Mouse (Mus musculus) liver, embryonic 13.5 days (tissue): ENCODE data around the gene Ilkap. TPM values are rescaled to one million over a fixed set of nuclear protein-coding genes. Genes with fewer than 3 reads are reported as not detected.
A peak's percentile ranks its signal among the peaks of the same experiment; 100 is the strongest.

Experiments used
- ATAC-seq: fragments of 200-750 bp; cut with Nextera tagmentation; 2 replicates; pipeline ENCODE4 v1.8.0; 2017; ENCODE audit warnings: low read depth, mild to moderate bottlenecking, moderate number of reproducible peaks, moderate library complexity
- DNase-seq: peaks from one replicate; pipeline ENCODE4 v3.0.0; 2022
- H3K27ac ChIP-seq: fragments of 300-500 bp; sonication (generic); 2 replicates; pipeline ENCODE4 v1.5.1; 2015; ENCODE audit warnings: moderate library complexity, mild to moderate bottlenecking, inconsistent platforms
- H3K27me3 ChIP-seq: fragments of 300-500 bp; sonication (generic); 2 replicates; pipeline ENCODE4 v1.6.1; 2015; ENCODE audit warnings: mild to moderate bottlenecking, inconsistent platforms
- H3K36me3 ChIP-seq: fragments of 300-500 bp; sonication (generic); 2 replicates; pipeline ENCODE4 v1.6.1; 2015; ENCODE audit warnings: mild to moderate bottlenecking, inconsistent platforms
- H3K4me1 ChIP-seq: fragments of 300-500 bp; sonication (generic); replicated peaks from 2 replicates; pipeline ENCODE4 v1.6.1; 2015; ENCODE audit warnings: inconsistent platforms
- H3K4me2 ChIP-seq: fragments of 300-500 bp; sonication (generic); 2 replicates; pipeline ENCODE4 v1.6.1; 2015; ENCODE audit warnings: inconsistent platforms, mild to moderate bottlenecking, moderate library complexity
- H3K4me3 ChIP-seq: fragments of 300-500 bp; sonication (generic); replicated peaks from 2 replicates; pipeline ENCODE4 v1.5.1; 2015; ENCODE audit warnings: mild to moderate bottlenecking, inconsistent platforms
- H3K9ac ChIP-seq: fragments of 300-500 bp; sonication (generic); 2 replicates; pipeline ENCODE4 v1.6.1; 2015; ENCODE audit warnings: mild to moderate bottlenecking, inconsistent platforms
- H3K9me3 ChIP-seq: fragments of 300-500 bp; sonication (generic); replicated peaks from 2 replicates; pipeline ENCODE4 v1.6.1; 2016; ENCODE audit warnings: inconsistent platforms
- WGBS: fragments of 180-500 bp; shearing (Covaris S2); methylation state at CpG from one replicate; pipeline ENCODE4 v1.1.7; 2015; ENCODE audit not compliant: insufficient replicate concordance; 5-methylcytosine and 5-hydroxymethylcytosine counted together
- polyA plus RNA-seq: library from polyadenylated mRNA; unstranded; fragments of >200 nt; fragmentation: Nextera tagmentation; extraction: Ambion mirVana; gene quantifications from 2 replicates; pipeline ENCODE4 v1.2.1, GENCODE M21; 2015

The Ilkap gene
- polyA plus RNA-seq, 1 experiment from 2014 or later: 86.5 TPM

DNA sequence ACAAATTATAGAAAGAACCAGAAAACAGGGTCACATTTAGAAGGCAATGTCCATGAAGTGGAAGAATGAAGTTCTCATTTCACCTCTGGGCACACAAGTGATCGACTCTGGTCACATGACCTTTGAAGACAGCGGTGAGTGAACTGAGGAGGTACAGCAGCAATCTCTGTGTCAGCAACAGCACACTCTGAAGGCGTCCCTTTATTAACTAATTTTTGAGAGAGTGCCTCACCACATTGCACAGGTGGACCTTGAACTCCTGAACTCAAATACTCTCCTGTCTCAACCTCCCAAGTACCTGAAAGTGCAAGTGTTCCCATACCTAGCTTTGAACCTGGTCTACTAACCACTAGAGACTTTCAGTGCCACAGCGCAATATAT lies 17.5 kb downstream of the Ilkap start:
- Histone ChIP-seq H3K36me3 (peaks cover 94% of the 10 kb centered on the region), H3K9me3 (no peaks in the 10 kb centered on the region)
- no peak for DNase-seq

DNA sequence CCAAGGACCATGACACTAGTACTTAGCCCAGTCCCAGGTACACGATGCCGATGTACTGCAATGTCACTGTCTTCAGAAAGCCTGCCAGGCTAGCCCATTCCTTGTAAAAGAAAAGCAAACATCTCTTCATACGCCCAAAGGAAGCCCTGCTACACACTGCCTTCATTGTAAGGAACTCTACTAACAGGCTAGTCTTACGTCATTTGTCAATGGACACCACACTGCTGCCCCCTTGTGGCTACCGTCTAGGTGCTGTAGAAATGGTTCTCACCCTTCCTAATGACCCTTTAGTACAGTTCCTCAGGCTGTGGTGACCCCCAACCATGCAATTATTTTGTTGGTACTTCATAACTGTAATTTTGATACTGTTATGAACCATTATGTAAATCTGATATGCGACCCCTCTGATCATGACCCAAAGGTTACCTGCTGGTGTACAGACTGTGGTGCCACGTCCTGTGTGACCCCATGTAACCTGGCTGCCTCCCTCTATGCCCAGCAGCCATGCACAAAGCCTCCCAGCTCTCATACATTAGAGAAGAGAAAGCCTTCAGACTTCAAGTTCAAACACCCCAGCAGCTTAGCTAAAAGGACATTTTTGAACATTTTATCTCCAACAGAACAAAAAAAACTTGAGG lies 18.0 kb downstream of the Ilkap start:
- H3K36me3 ChIP-seq: peaks cover 96% of the 10 kb centered on the region
- no peak overlapping the region for H3K4me3 ChIP-seq
- no peaks in the 10 kb centered on the region for H3K9me3 ChIP-seq
- H3K4me2 ChIP-seq: no peak overlapping the region
- H3K4me1 ChIP-seq: peaks cover 5% of the 10 kb centered on the region
- ATAC-seq: peak; percentile 69
- no peak overlapping the region for H3K9ac ChIP-seq
- 63% methylated on average over 7 of the region's 7 CpGs for WGBS
- peak; percentile 62 for DNase-seq
- no peak overlapping the region for H3K27ac ChIP-seq
- no peaks in the 10 kb centered on the region for H3K27me3 ChIP-seq

More for the DNA sequence above, 17.5 kb downstream of the Ilkap start:
- no peak for ATAC-seq
- no peaks in the 10 kb centered on the region for H3K27me3 ChIP-seq
- no peak overlapping the region for H3K27ac ChIP-seq
- no peak overlapping the region for H3K9ac ChIP-seq
- WGBS: 83% methylated on average over 4 of the region's 4 CpGs
- H3K4me2 ChIP-seq: no peak overlapping the region
- peaks cover under 1% of the 10 kb centered on the region for H3K4me1 ChIP-seq
- H3K4me3 ChIP-seq: no peak overlapping the region

DNA sequence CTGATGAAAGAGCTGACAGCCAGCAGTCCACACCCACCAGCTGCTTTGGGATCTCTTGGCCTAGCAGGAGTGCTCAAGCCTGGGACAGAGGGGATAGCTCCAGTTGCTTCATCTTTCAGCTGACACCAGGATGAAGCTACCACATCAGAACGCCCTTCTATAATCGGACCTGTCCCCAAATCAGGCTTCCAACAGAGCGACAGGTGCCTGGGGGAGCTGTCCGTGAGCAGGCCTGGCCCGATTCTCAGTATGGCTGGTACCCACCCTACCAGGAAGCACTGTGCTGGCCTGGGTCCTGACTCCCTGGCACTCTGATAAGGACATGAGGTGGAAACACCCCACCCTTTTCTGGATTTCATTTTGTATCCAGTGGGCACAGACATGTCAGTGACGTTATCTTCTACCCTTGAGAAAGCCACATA lies 25.2 kb downstream of the Ilkap start:
- H3K27ac ChIP-seq: peak overlapping the region; percentile 86
- peaks cover 100% of the 10 kb centered on the region for H3K36me3 ChIP-seq
- H3K27me3 ChIP-seq: no peaks in the 10 kb centered on the region
- ATAC-seq: peak; percentile 94
- H3K4me3 ChIP-seq: no peak overlapping the region; the same call in 1 of the 2 replicates
- H3K4me1 ChIP-seq: peaks cover 64% of the 10 kb centered on the region
- peak; percentile 75 for DNase-seq
- WGBS: 30% methylated on average over 6 of the region's 6 CpGs
- H3K9ac ChIP-seq: peak overlapping the region; percentile 45; the same call in 1 of the 2 replicates
- no peaks in the 10 kb centered on the region for H3K9me3 ChIP-seq
- peak overlapping the region; percentile 44 for H3K4me2 ChIP-seq

DNA sequence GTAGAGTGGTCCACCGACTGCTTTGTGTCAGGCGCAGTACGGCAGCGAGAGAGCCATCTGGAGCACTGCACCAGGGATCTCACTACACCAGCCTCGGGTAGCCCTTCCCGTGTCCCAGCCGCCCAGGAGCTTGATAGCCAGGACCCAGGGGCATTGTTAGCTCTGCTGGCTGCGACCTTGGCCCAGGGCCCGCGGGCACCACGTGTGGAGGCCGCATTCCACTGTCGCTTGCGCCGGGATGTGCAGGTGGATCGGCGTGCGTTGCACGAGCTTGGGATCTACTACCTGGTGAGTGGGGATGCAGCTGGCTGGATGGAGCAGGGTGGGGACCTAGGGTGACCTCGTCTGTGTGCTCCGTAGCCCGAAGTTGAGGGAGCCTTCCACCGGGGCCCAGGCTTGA lies 28.6 kb downstream of the Ilkap start:
- DNase-seq: no peak
- Histone ChIP-seq H3K36me3 (peaks cover 70% of the 10 kb centered on the region), H3K27ac (no peak overlapping the region), H3K27me3 (no peaks in the 10 kb centered on the region; the same call in 1 of the 2 replicates), H3K9me3 (no peaks in the 10 kb centered on the region), H3K4me2 (no peak overlapping the region), H3K4me3 (no peak overlapping the region), H3K4me1 (peaks cover 81% of the 10 kb centered on the region), H3K9ac (no peak overlapping the region)
- WGBS: 85% methylated on average over 23 of the region's 23 CpGs
- no peak for ATAC-seq

DNA sequence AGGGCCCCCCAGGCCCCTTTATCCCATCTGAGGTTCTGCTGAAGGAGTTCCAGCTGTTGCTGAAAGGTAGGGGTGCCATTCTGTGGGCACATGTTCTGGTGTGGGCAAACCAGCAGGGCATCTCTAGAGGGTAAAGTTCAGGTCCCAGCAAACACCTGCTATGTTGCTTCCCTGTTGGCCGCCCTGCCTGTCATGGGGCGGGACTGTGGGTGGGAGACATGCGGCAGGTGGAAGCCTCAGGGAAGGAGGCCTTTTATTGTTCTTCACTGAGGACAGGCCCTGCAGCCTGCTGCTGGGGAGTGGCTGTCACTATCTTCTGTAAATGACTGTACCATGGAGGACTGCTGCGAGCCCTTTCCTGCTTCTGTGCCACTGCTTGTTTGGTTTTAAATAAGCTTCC lies 29.2 kb downstream of the Ilkap start:
- Histone ChIP-seq H3K27ac (no peak overlapping the region), H3K36me3 (peaks cover 63% of the 10 kb centered on the region), H3K4me3 (no peak overlapping the region), H3K27me3 (no peaks in the 10 kb centered on the region; the same call in 1 of the 2 replicates), H3K4me1 (peaks cover 74% of the 10 kb centered on the region), H3K9ac (no peak overlapping the region), H3K4me2 (no peak overlapping the region), H3K9me3 (no peaks in the 10 kb centered on the region)
- 60% methylated on average over 4 of the region's 4 CpGs for WGBS
- ATAC-seq (no peak), DNase-seq (no peak)

DNA sequence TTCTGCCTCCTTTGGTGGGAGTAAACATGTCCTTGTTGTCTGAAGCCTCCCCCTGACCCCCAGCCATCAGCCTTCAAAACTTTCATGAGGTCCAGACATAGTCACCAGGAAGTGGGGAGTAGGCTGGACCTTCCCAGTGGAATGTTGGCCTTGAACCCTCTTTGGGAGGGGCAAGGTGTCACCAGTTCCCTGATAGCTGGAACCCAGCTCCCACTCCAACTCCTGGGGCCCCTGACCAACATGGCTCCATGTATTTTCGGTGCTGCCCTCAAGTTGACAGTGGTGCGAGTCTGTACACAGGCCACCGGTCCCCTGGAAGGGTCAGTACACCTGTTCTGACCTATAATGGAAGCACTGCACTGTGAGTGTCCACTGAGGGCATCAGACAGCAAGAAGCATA lies 31.3 kb downstream of the Ilkap start:
- H3K27ac ChIP-seq: peak overlapping the region; percentile 81
- WGBS: 88% methylated on average over 3 of the region's 3 CpGs
- peak overlapping the region; percentile 89 for H3K9ac ChIP-seq
- DNase-seq (no peak), ATAC-seq (no peak)
- H3K4me3 ChIP-seq: peak overlapping the region; percentile 77
- H3K4me1 ChIP-seq: peaks cover 53% of the 10 kb centered on the region
- H3K9me3 ChIP-seq: no peaks in the 10 kb centered on the region
- H3K36me3 ChIP-seq: peaks cover 42% of the 10 kb centered on the region
- peak overlapping the region; percentile 98 for H3K4me2 ChIP-seq
- no peaks in the 10 kb centered on the region; the same call in 1 of the 2 replicates for H3K27me3 ChIP-seq

DNA sequence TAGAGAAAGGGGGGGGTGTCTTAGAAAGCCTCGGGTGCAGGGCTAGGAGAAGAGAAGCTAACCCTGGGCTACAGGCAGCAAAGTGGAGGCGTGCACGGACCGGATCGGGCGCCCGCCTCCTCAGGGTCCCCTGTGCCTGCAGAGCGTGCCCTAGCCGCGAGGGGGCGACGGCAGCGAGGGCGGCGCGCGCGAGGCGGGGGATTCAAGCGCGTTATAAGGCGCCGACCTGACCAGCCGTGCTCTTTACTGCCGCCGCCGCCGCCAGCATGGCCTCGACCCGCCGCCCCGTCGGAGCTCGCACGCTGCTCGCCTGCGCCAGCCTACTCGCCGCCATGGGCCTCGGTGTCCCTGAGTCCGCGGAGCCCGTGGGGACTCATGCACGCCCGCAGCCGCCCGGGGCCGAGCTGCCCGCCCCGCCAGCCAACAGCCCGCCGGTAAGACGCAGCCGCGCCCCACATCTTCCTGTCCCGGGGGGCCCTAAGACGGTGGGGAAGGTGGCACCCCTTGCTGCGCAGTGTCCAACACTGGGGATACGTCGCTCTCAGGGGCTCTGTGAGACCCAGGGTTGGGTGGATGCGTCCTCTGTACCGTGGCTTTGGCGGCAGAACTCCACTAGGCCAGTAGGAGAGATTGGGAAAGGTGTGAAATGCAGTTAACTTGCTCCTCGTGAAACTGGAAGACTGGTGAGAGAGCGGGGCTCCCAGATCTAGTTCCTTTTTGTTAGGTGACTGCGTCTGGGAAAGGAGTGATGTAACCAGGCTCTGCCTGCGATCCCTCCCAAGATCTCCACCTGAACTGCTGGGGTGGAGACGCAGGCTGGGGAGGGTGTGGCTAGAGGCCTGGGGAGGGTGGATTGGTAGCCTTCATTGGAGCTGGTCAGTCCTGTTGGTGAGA lies 32.2 kb downstream of the Ilkap start, which contains the start of gene Erfe:
Erfe (plus strand) TSS at position 216 of the 894 bp plus-strand sequence.
- Histone ChIP-seq H3K4me3 (peak within 1 kb of the TSS; percentile 77), H3K27me3 (no peaks in the 10 kb centered on the region; the same call in 1 of the 2 replicates), H3K27ac (peak within 1 kb of the TSS; percentile 81), H3K4me1 (peaks cover 45% of the 10 kb centered on the region), H3K36me3 (peaks cover 34% of the 10 kb centered on the region), H3K9me3 (no peaks in the 10 kb centered on the region), H3K4me2 (peak within 1 kb of the TSS; percentile 98), H3K9ac (peak within 1 kb of the TSS; percentile 89)
- DNase-seq (peak; percentile 75), ATAC-seq (peak; percentile 91)
- under 1% methylated on average over 56 of the region's 68 CpGs for WGBS

DNA sequence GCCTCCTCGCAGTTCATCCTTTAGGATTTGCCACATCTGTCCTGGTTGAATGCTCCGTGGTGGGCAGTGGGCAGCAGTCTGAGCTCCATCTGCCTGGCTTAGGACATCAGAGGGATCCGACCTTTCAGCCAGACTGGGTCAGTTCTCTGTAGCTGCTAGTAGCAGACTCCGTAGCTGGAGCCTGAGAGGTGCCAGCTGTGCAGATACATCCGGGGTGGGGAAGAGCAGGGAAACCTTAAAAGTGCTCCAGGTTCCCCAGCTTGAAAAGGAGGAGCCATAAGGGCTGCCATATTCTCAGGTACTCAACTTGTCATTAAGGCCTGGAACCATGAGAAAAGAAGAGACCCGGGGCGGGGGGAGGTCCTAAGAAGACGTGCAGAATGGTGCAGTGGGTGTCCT lies 32.8 kb downstream of the Ilkap start:
- Histone ChIP-seq H3K27ac (no peak overlapping the region), H3K4me3 (peak overlapping the region; percentile 77), H3K36me3 (peaks cover 27% of the 10 kb centered on the region), H3K4me2 (peak overlapping the region; percentile 98), H3K27me3 (no peaks in the 10 kb centered on the region; the same call in 1 of the 2 replicates), H3K4me1 (peaks cover 44% of the 10 kb centered on the region), H3K9me3 (no peaks in the 10 kb centered on the region), H3K9ac (peak overlapping the region; percentile 89)
- 34% methylated on average over 8 of the region's 8 CpGs for WGBS
- DNase-seq: no peak
- ATAC-seq: no peak

DNA sequence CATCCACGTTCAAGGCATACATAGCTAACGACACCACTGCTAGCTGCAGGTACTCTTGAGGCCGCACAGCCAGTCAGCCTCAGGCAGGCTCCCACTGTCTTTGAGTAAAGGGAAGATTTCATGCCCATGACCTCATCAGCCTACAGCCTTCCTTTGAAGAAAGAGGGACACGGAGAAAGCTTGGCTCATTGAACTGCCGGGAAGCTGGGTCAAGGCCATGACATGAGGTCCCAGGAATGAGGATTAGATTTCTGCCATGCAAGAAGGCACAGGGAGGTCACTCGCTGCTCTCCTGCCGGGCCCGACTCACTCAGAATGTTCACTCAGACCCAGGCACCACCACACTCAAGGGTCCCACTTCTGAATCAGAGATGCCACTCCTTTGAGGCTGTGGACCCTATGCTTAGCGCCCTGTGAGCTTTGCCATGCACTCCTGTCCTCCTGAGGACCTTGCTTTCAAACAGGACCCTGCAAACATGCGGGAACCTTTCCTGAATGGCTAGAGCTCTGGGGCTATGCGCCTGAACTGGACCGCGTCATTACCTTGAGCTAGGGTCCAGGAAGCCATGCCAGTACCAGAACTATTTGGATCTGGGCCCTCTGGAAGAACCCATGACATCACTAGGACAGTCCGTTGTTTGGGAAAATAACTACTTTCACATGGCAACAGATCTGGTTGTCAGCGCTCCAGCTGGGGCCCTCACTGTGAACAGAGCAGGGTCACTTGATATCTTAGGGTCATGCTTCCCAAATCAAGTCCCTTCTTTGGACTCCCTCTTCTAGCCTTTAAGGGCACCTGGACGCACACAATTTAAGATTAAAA lies 33.6 kb downstream of the Ilkap start:
- H3K4me1 ChIP-seq: peaks cover 42% of the 10 kb centered on the region
- ATAC-seq (no peak), DNase-seq (no peak)
- no peak overlapping the region for H3K4me3 ChIP-seq
- H3K27me3 ChIP-seq: no peaks in the 10 kb centered on the region; the same call in 1 of the 2 replicates
- no peak overlapping the region for H3K4me2 ChIP-seq
- H3K27ac ChIP-seq: no peak overlapping the region
- H3K36me3 ChIP-seq: peaks cover 19% of the 10 kb centered on the region
- no peaks in the 10 kb centered on the region for H3K9me3 ChIP-seq
- H3K9ac ChIP-seq: no peak overlapping the region
- 86% methylated on average over 16 of the region's 16 CpGs for WGBS

DNA sequence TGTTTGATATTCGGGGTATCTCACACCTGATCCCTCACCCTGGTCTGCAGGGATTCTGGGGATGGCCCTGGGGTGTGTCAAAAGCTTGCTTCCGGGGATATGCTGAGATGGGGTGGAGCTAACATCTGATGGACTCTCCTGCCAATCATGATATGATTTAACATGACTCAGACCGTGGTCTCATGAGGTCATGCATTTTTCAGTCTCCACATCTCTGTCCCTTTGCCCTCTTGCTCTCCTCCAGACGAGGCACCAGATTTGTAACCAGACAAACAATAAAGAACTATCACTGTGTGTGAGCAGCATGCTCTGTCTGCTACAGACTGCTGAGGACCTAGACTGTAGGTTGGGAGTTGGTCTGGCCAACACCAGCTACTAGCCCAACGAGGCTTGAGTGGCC lies 36.5 kb downstream of the Ilkap start:
- H3K4me3 ChIP-seq: no peak overlapping the region
- H3K9me3 ChIP-seq: no peaks in the 10 kb centered on the region
- H3K36me3 ChIP-seq: no peaks in the 10 kb centered on the region
- H3K4me2 ChIP-seq: no peak overlapping the region
- H3K27me3 ChIP-seq: no peaks in the 10 kb centered on the region; the same call in 1 of the 2 replicates
- H3K4me1 ChIP-seq: peaks cover 14% of the 10 kb centered on the region
- H3K27ac ChIP-seq: no peak overlapping the region
- ATAC-seq: no peak
- H3K9ac ChIP-seq: no peak overlapping the region
- DNase-seq: no peak
- WGBS: 62% methylated on average over 5 of the region's 5 CpGs

DNA sequence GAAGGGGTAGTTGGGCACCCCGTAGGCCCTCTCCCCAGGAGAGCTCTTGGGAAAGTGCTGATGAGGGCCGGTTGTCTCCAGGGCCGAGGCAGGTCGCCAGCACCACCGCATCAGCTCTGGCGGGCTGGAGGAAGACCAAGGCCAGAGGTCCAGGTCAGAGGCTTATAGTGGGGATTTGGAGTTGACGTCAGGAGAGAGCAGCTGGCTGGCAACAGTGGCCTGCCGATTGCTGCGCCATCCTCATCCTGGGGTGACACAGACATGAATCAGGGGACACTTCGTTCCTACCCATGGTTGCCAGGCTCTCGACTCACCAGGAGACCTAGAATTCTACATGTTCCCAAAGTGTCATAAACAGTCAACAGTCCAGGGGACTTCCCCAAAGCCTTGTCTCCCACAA lies 42.5 kb downstream of the Ilkap start:
- Histone ChIP-seq H3K27ac (no peak overlapping the region), H3K27me3 (no peaks in the 10 kb centered on the region; the same call in 1 of the 2 replicates), H3K36me3 (no peaks in the 10 kb centered on the region), H3K9me3 (no peaks in the 10 kb centered on the region), H3K4me2 (no peak overlapping the region), H3K4me1 (no peaks in the 10 kb centered on the region), H3K9ac (no peak overlapping the region), H3K4me3 (no peak overlapping the region)
- ATAC-seq: no peak
- 72% methylated on average over 11 of the region's 11 CpGs for WGBS
- no peak for DNase-seq
